Mouse (Mus musculus): ENCODE measurements around the gene Rtn4rl1.
A peak's percentile ranks its signal among the peaks of the same experiment; 100 is the strongest.

Gene Rtn4rl1

GRCm38 (mm10) chr11:75193256-75194071 is at the start of gene Rtn4rl1:
Rtn4rl1 (plus strand) TSS chr11:75193783.
- DNase-seq (ENCODE audit: low read depth, low spot score) = no peak

GRCm38 (mm10) chr11:75145841-75146240 is 47.7 kb upstream of the Rtn4rl1 start:
- DNase-seq (ENCODE audit: low read depth, low spot score) = no peak

GRCm38 (mm10) chr11:75147106-75147845 is 46.3 kb upstream of the Rtn4rl1 start:
- peak; percentile 97 for DNase-seq (ENCODE audit: low read depth, low spot score)

GRCm38 (mm10) chr11:75147846-75148168 is 45.8 kb upstream of the Rtn4rl1 start:
- peak; percentile 74 for DNase-seq (ENCODE audit: low read depth, low spot score)

- DNase-seq (ENCODE audit: low read depth, low spot score) = no peak
Observed at GRCm38 (mm10) chr11:75148332-75149035, 45.1 kb upstream of the Rtn4rl1 start.

GRCm38 (mm10) chr11:75150346-75150745 is 43.2 kb upstream of the Rtn4rl1 start:
- no peak for DNase-seq (ENCODE audit: low read depth, low spot score)

- DNase-seq (ENCODE audit: low read depth, low spot score) = no peak
Observed at GRCm38 (mm10) chr11:75152603-75153557, 40.7 kb upstream of the Rtn4rl1 start.

- DNase-seq (ENCODE audit: low read depth, low spot score) = no peak
Observed at GRCm38 (mm10) chr11:75154053-75154585, 39.5 kb upstream of the Rtn4rl1 start.

- peak; percentile 25 for DNase-seq (ENCODE audit: low read depth, low spot score)
Observed at GRCm38 (mm10) chr11:75155985-75156384, 37.6 kb upstream of the Rtn4rl1 start.

GRCm38 (mm10) chr11:75156416-75156815 is 37.2 kb upstream of the Rtn4rl1 start:
- no peak for DNase-seq (ENCODE audit: low read depth, low spot score)

GRCm38 (mm10) chr11:75157037-75157436 is 36.5 kb upstream of the Rtn4rl1 start:
- peak; percentile 27 for DNase-seq (ENCODE audit: low read depth, low spot score)

- DNase-seq (ENCODE audit: low read depth, low spot score) = no peak
Observed at GRCm38 (mm10) chr11:75157901-75158300, 35.7 kb upstream of the Rtn4rl1 start.

- no peak for DNase-seq (ENCODE audit: low read depth, low spot score)
Observed at GRCm38 (mm10) chr11:75158432-75158831, 35.2 kb upstream of the Rtn4rl1 start.

GRCm38 (mm10) chr11:75159564-75159963 is 34.0 kb upstream of the Rtn4rl1 start:
- DNase-seq (ENCODE audit: low read depth, low spot score) = no peak

GRCm38 (mm10) chr11:75160954-75161353 is 32.6 kb upstream of the Rtn4rl1 start:
- DNase-seq (ENCODE audit: low read depth, low spot score) = no peak

- no peak for DNase-seq (ENCODE audit: low read depth, low spot score)
Observed at GRCm38 (mm10) chr11:75161417-75162008, 32.1 kb upstream of the Rtn4rl1 start.

- no peak for DNase-seq (ENCODE audit: low read depth, low spot score)
Observed at GRCm38 (mm10) chr11:75162591-75163080, 30.9 kb upstream of the Rtn4rl1 start.

- no peak for DNase-seq (ENCODE audit: low read depth, low spot score)
Observed at GRCm38 (mm10) chr11:75163379-75163778, 30.2 kb upstream of the Rtn4rl1 start.

GRCm38 (mm10) chr11:75164051-75164450 is 29.5 kb upstream of the Rtn4rl1 start:
- no peak for DNase-seq (ENCODE audit: low read depth, low spot score)

- DNase-seq (ENCODE audit: low read depth, low spot score) = no peak
Observed at GRCm38 (mm10) chr11:75164750-75165149, 28.8 kb upstream of the Rtn4rl1 start.
